Mouse (Mus musculus) c-Kit-negative CD71-positive TER-119-positive erythroid progenitor cells, embryonic 14.5 days (primary cell): ENCODE results near the gene Scn10a.

Experiments
- DNase-seq: peaks from one replicate; pipeline ENCODE4 v3.0.0-alpha.2; 2013; ENCODE audit warnings: low read depth, low spot score

Scn10a gene

GRCm38 (mm10) chr9:119575732-119576131, 143.4 kb downstream of the Scn10a start:
- DNase-seq = no peak

GRCm38 (mm10) chr9:119574366-119574765, 144.8 kb downstream of the Scn10a start:
- DNase-seq = no peak

GRCm38 (mm10) chr9:119573009-119573408, 146.1 kb downstream of the Scn10a start:
- no peak for DNase-seq

GRCm38 (mm10) chr9:119571411-119571888, 147.7 kb downstream of the Scn10a start:
- no peak for DNase-seq

- DNase-seq = no peak
Measured at GRCm38 (mm10) chr9:119570652-119571051, 148.5 kb downstream of the Scn10a start.

GRCm38 (mm10) chr9:119568732-119569131, 150.4 kb downstream of the Scn10a start:
- no peak for DNase-seq

- DNase-seq = no peak
Measured at GRCm38 (mm10) chr9:119567800-119568199, 151.3 kb downstream of the Scn10a start.

- no peak for DNase-seq
Measured at GRCm38 (mm10) chr9:119566214-119566613, 152.9 kb downstream of the Scn10a start.

GRCm38 (mm10) chr9:119564803-119565202, 154.3 kb downstream of the Scn10a start:
- no peak for DNase-seq

- no peak for DNase-seq
Measured at GRCm38 (mm10) chr9:119563617-119564016, 155.5 kb downstream of the Scn10a start.

- no peak for DNase-seq
Measured at GRCm38 (mm10) chr9:119562256-119562655, 156.9 kb downstream of the Scn10a start.

GRCm38 (mm10) chr9:119561746-119562145, 157.4 kb downstream of the Scn10a start:
- no peak for DNase-seq

- DNase-seq = no peak
Measured at GRCm38 (mm10) chr9:119559537-119560276, 159.4 kb downstream of the Scn10a start.
